In genomic region chr2:129606899-129607298, GRCm38 (mm10) we compare ENCODE assay signal across 25 mouse cellular contexts. TPM values are rescaled to one million over a fixed set of nuclear protein-coding genes. Genes with fewer than 3 reads are reported as not detected.
DNase-seq lines count a peak whose midpoint lies in the region; ATAC-seq and TF ChIP-seq lines count a peak whose summit lies in the region.
"Had no signal": no experiment of that assay in that cellular context is flagged by ENCODE, and none has a peak within 500 bp of the region (broad histone marks: within the 10 kb centered on the region; RNA-seq: fewer than 3 reads in every experiment).

No protein-coding gene starts in this region.

- H3K27ac ChIP-seq in forebrain, embryonic 12.5 days = 0 out of 2 replicates have a peak overlapping the region, but pooled peaks have one; percentile 47
- H3K27ac ChIP-seq in forebrain, embryonic 14.5 days (ENCODE audit: low read depth, low read length) = no peak overlapping the region
- H3K27ac ChIP-seq in lung, embryonic 16.5 days (ENCODE audit: low read length) = no peak overlapping the region
- H3K27ac ChIP-seq in forebrain, embryonic 15.5 days (replicated peaks) = 0 out of 2 replicates have a peak overlapping the region, but pooled peaks have one; percentile 13
- peak overlapping the region; percentile 81; the same call in 1 of the 2 replicates for H3K27ac ChIP-seq in olfactory bulb, adult 2 months (ENCODE audit: insufficient read depth, low read depth, low read length)
- H3K27ac ChIP-seq in hindbrain, embryonic 16.5 days (ENCODE audit: low read depth, low read length) = no peak overlapping the region
- H3K27ac ChIP-seq: heart, adult 2 months; heart, embryonic 13.5 days; hindbrain, embryonic 10.5 days; hindbrain, embryonic 15.5 days; kidney, embryonic 15.5 days; limb, embryonic 10.5 days; limb, embryonic 15.5 days; liver, embryonic 13.5 days; midbrain, embryonic 10.5 days; stomach, embryonic 15.5 days had no signal

- no peak for ATAC-seq in forebrain, embryonic 12.5 days (ENCODE audit: low FRiP score)
- ATAC-seq in forebrain, embryonic 14.5 days = no peak
- ATAC-seq in lung, embryonic 16.5 days (ENCODE audit: low read depth) = peak; percentile 28; the same call in 1 of the 2 replicates
- no peak; the same call in 1 of the 2 replicates for ATAC-seq in forebrain, embryonic 15.5 days (replicated peaks)
- ATAC-seq in hindbrain, embryonic 16.5 days = no peak
- ATAC-seq: CD4-positive, CD25-positive, alpha-beta regulatory T cell, adult 4 months had no signal

- peaks cover 7% of the 10 kb centered on the region for H3K36me3 ChIP-seq in forebrain, embryonic 12.5 days (replicated peaks)
- peaks cover 14% of the 10 kb centered on the region for H3K36me3 ChIP-seq in forebrain, embryonic 14.5 days (ENCODE audit: control insufficient read depth, insufficient read depth, low read length)
- peaks cover 4% of the 10 kb centered on the region; the same call in 1 of the 2 replicates for H3K36me3 ChIP-seq in lung, embryonic 16.5 days (ENCODE audit: control insufficient read depth, insufficient read depth, low read length)
- peaks cover 4% of the 10 kb centered on the region; the same call in 1 of the 2 replicates for H3K36me3 ChIP-seq in forebrain, embryonic 15.5 days
- H3K36me3 ChIP-seq in hindbrain, embryonic 16.5 days (ENCODE audit: control insufficient read depth, insufficient read depth, low read length) = peaks cover 15% of the 10 kb centered on the region

- no peak for TF ChIP-seq POLR2A in olfactory bulb, adult 2 months (IDR thresholded peaks at IDR 0.05; ENCODE audit: insufficient read depth, low read depth, low read length)

- no peak for DNase-seq in forebrain, embryonic 14.5 days (ENCODE audit: low spot score)
- DNase-seq in lung, adult 18-20 months = no peak
- DNase-seq: adrenal gland, postnatal 25 days; gastrocnemius, postnatal 25 days; kidney, adult 18-20 months; kidney, postnatal 25 days; liver, embryonic 13.5 days; lung, adult 2 months; lung, postnatal 14 days; thymus, postnatal 14 days had no signal

- no peak overlapping the region for H3K9ac ChIP-seq in forebrain, embryonic 12.5 days
- no peak overlapping the region for H3K9ac ChIP-seq in forebrain, embryonic 14.5 days (ENCODE audit: low read length)
- H3K9ac ChIP-seq in lung, embryonic 16.5 days (ENCODE audit: low read length) = no peak overlapping the region
- H3K9ac ChIP-seq in forebrain, embryonic 15.5 days (replicated peaks) = no peak overlapping the region
- H3K9ac ChIP-seq in hindbrain, embryonic 16.5 days (ENCODE audit: low read depth, low read length) = no peak overlapping the region
- H3K9ac ChIP-seq: heart, embryonic 13.5 days; hindbrain, embryonic 15.5 days; kidney, embryonic 15.5 days; limb, embryonic 15.5 days; liver, embryonic 13.5 days; stomach, embryonic 15.5 days had no signal

- no peak for TF ChIP-seq CTCF in olfactory bulb, adult 2 months (IDR thresholded peaks at IDR 0.05; ENCODE audit: insufficient read depth, low read depth, low read length)

- peaks cover 23% of the 10 kb centered on the region for H3K4me1 ChIP-seq in forebrain, embryonic 12.5 days
- peaks cover 13% of the 10 kb centered on the region for H3K4me1 ChIP-seq in forebrain, embryonic 14.5 days (ENCODE audit: control insufficient read depth, insufficient read depth, low read length)
- no peaks in the 10 kb centered on the region for H3K4me1 ChIP-seq in lung, embryonic 16.5 days (replicated peaks; ENCODE audit: control insufficient read depth, insufficient read depth, low read length)
- H3K4me1 ChIP-seq in forebrain, embryonic 15.5 days = peaks cover 18% of the 10 kb centered on the region
- peaks cover 39% of the 10 kb centered on the region for H3K4me1 ChIP-seq in olfactory bulb, adult 2 months (ENCODE audit: control insufficient read depth, insufficient read depth, low read length)
- H3K4me1 ChIP-seq in hindbrain, embryonic 16.5 days (ENCODE audit: control insufficient read depth, insufficient read depth, low read depth, low read length) = peaks cover 9% of the 10 kb centered on the region
- H3K4me1 ChIP-seq: liver, embryonic 13.5 days; stomach, embryonic 15.5 days had no signal

- H3K27me3 ChIP-seq in forebrain, embryonic 12.5 days = no peaks in the 10 kb centered on the region
- no peaks in the 10 kb centered on the region for H3K27me3 ChIP-seq in forebrain, embryonic 14.5 days (replicated peaks; ENCODE audit: control insufficient read depth, insufficient read depth, low read length)
- no peaks in the 10 kb centered on the region for H3K27me3 ChIP-seq in lung, embryonic 16.5 days (ENCODE audit: control insufficient read depth, insufficient read depth, low read depth, low read length)
- H3K27me3 ChIP-seq in forebrain, embryonic 15.5 days = no peaks in the 10 kb centered on the region
- no peaks in the 10 kb centered on the region for H3K27me3 ChIP-seq in hindbrain, embryonic 16.5 days (replicated peaks; ENCODE audit: control insufficient read depth, insufficient read depth, low read length)
- H3K27me3 ChIP-seq: heart, embryonic 13.5 days; hindbrain, embryonic 15.5 days; kidney, embryonic 15.5 days; limb, embryonic 15.5 days; liver, embryonic 13.5 days; stomach, embryonic 15.5 days had no signal

- H3K9me3 ChIP-seq in forebrain, embryonic 12.5 days = no peaks in the 10 kb centered on the region
- no peaks in the 10 kb centered on the region for H3K9me3 ChIP-seq in forebrain, embryonic 14.5 days (replicated peaks; ENCODE audit: control insufficient read depth, low read length)
- H3K9me3 ChIP-seq in lung, embryonic 16.5 days (ENCODE audit: control insufficient read depth, low read length) = no peaks in the 10 kb centered on the region
- no peaks in the 10 kb centered on the region for H3K9me3 ChIP-seq in forebrain, embryonic 15.5 days
- H3K9me3 ChIP-seq in hindbrain, embryonic 16.5 days (ENCODE audit: control insufficient read depth, low read length) = no peaks in the 10 kb centered on the region
- H3K9me3 ChIP-seq: heart, embryonic 13.5 days; hindbrain, embryonic 10.5 days; hindbrain, embryonic 15.5 days; kidney, embryonic 15.5 days; limb, embryonic 10.5 days; limb, embryonic 15.5 days; liver, embryonic 13.5 days; midbrain, embryonic 10.5 days; stomach, embryonic 15.5 days had no signal

- H3K4me3 ChIP-seq in forebrain, embryonic 12.5 days (replicated peaks) = no peak overlapping the region
- H3K4me3 ChIP-seq in forebrain, embryonic 14.5 days (ENCODE audit: low read depth, low read length) = no peak overlapping the region
- H3K4me3 ChIP-seq in lung, embryonic 16.5 days (ENCODE audit: low read length) = no peak overlapping the region
- H3K4me3 ChIP-seq in forebrain, embryonic 15.5 days = no peak overlapping the region
- H3K4me3 ChIP-seq in olfactory bulb, adult 2 months (ENCODE audit: insufficient read depth, low read depth, low read length) = no peak overlapping the region
- no peak overlapping the region for H3K4me3 ChIP-seq in hindbrain, embryonic 16.5 days (ENCODE audit: low read length)
- H3K4me3 ChIP-seq: heart, adult 2 months; heart, embryonic 13.5 days; hindbrain, embryonic 10.5 days; hindbrain, embryonic 15.5 days; kidney, embryonic 15.5 days; limb, embryonic 10.5 days; limb, embryonic 15.5 days; liver, embryonic 13.5 days; midbrain, embryonic 10.5 days; stomach, embryonic 15.5 days had no signal

- no peak overlapping the region for H3K4me2 ChIP-seq in forebrain, embryonic 12.5 days
- H3K4me2 ChIP-seq in forebrain, embryonic 14.5 days (ENCODE audit: low read length) = no peak overlapping the region
- H3K4me2 ChIP-seq in lung, embryonic 16.5 days (ENCODE audit: low read depth, low read length) = no peak overlapping the region
- H3K4me2 ChIP-seq in forebrain, embryonic 15.5 days (replicated peaks) = no peak overlapping the region
- H3K4me2 ChIP-seq in hindbrain, embryonic 16.5 days (ENCODE audit: low read length) = no peak overlapping the region
- H3K4me2 ChIP-seq: heart, embryonic 13.5 days; hindbrain, embryonic 15.5 days; kidney, embryonic 15.5 days; limb, embryonic 15.5 days; liver, embryonic 13.5 days; stomach, embryonic 15.5 days had no signal

- 71% methylated on average over 2 of the region's 2 CpGs for whole genome bisulfite sequencing in forebrain, embryonic 12.5 days
- WGBS in forebrain, embryonic 14.5 days = 51% methylated on average over 2 of the region's 2 CpGs
- 59% methylated on average over 2 of the region's 2 CpGs for WGBS in lung, embryonic 16.5 days
- 58% methylated on average over 2 of the region's 2 CpGs for WGBS in forebrain, embryonic 15.5 days
- 57% methylated on average over 2 of the region's 2 CpGs for WGBS in olfactory bulb, adult 2 months
- 71% methylated on average over 2 of the region's 2 CpGs for WGBS in hindbrain, embryonic 16.5 days

RNA-seq across cellular contexts. Expression of gene Sirpa, which starts 14.3 kb away (rescaled TPM):
- polyA plus RNA-seq in forebrain, embryonic 12.5 days (2016; fragmentation: Nextera tagmentation; extraction: Ambion mirVana) = 18.2 and 20.0 TPM in 2 replicates
- polyA plus RNA-seq in forebrain, embryonic 14.5 days (2014; fragmentation: Nextera tagmentation; extraction: Ambion mirVana) = 24.8 and 31.0 TPM in 2 replicates
- 20.3 and 20.5 TPM in 2 replicates for polyA plus RNA-seq in lung, embryonic 16.5 days (2015; fragmentation: Nextera tagmentation; extraction: Ambion mirVana)
- 26.7 and 28.5 TPM in 2 replicates for polyA plus RNA-seq in forebrain, embryonic 15.5 days (2015; fragmentation: Nextera tagmentation; extraction: Ambion mirVana)
- not detected in 2 replicates for polyA plus RNA-seq in olfactory bulb, adult 2 months (2012; ENCODE audit: insufficient read depth, insufficient read length, low replicate concordance, missing spikeins)
- 31.9 and 34.6 TPM in 2 replicates for polyA plus RNA-seq in hindbrain, embryonic 16.5 days (2015; fragmentation: Nextera tagmentation; extraction: Ambion mirVana)

Comparison
In these comparisons a context has a peak if more than half of its experiments do, and no peak if none do; other contexts are left out.
1. H3K27ac ChIP-seq: peak in forebrain, embryonic 12.5 days (single experiment), forebrain, embryonic 15.5 days (single experiment) and olfactory bulb, adult 2 months (single experiment); none in forebrain, embryonic 14.5 days (single experiment), lung, embryonic 16.5 days (single experiment) and hindbrain, embryonic 16.5 days (single experiment).